Mouse (Mus musculus): ENCODE data around the gene Ipo11. TPM values are rescaled to one million over a fixed set of nuclear protein-coding genes. Genes with fewer than 3 reads are reported as not detected.
"Not testable (repeated sequence)": the region's sequence is repeated elsewhere in the genome, so short reads cannot be mapped to it uniquely, and the experiment has no call there.

The Ipo11 gene
- polyA plus RNA-seq, 1 experiment = 12.6 TPM

GRCm38 (mm10) chr13:106929201-106929600 lies 7.6 kb downstream of the Ipo11 start:
- Histone ChIP-seq H3K27me3 (ENCODE audit: control insufficient read depth, insufficient read depth, low read length) (no peaks in the 10 kb centered on the region), H3K4me1 (ENCODE audit: control insufficient read depth, insufficient read depth, insufficient read length) (no peaks in the 10 kb centered on the region), H3K27ac (ENCODE audit: insufficient read depth, low read length) (no peak overlapping the region), H3K36me3 (ENCODE audit: control insufficient read depth, insufficient read depth, low read length) (no peaks in the 10 kb centered on the region), H3K4me3 (ENCODE audit: extremely low read depth, insufficient read depth, insufficient read length) (no peak overlapping the region)
- WGBS = 84% methylated on average over 2 of the region's 2 CpGs
- no peak for TF ChIP-seq POLR2A (IDR thresholded peaks at IDR 0.05; ENCODE audit: low read depth, low read length)
- DNase-seq (ENCODE audit: low read depth in 1 of 2, low spot score in 2 of 2) = no peak

DNA sequence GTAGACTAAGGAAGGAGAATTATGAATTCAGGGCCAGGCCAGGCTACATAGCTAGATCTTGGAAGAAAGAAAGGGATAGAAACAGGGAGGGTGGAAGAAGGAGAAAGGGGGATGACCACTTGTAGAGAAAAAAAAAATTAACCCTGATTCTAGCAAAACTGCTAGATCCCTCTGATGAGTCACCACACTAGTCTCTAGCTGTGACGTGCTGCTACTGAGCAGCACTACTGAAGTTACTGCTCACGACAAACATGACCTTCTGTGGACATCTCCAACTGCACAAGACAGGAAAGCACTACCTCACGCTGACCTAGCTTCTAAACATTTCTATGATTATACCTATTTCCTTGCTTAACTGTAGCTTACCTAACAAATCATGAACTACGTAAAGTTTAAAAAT lies 8.5 kb downstream of the Ipo11 start:
- Histone ChIP-seq H3K4me1 (ENCODE audit: control insufficient read depth, insufficient read depth, insufficient read length) (no peaks in the 10 kb centered on the region), H3K4me3 (ENCODE audit: extremely low read depth, insufficient read depth, insufficient read length) (no peak overlapping the region), H3K36me3 (ENCODE audit: control insufficient read depth, insufficient read depth, low read length) (0 out of 2 replicates have a peak, but pooled peaks cover 1% of the 10 kb centered on the region), H3K27me3 (ENCODE audit: control insufficient read depth, insufficient read depth, low read length) (no peaks in the 10 kb centered on the region), H3K27ac (ENCODE audit: insufficient read depth, low read length) (no peak overlapping the region)
- 91% methylated on average over 4 of the region's 4 CpGs for WGBS
- TF ChIP-seq POLR2A (IDR thresholded peaks at IDR 0.05; ENCODE audit: low read depth, low read length) (no peak), CTCF (IDR thresholded peaks at IDR 0.05; ENCODE audit: extremely low read depth, insufficient read depth, insufficient read length, insufficient replicate concordance) (no peak)
- DNase-seq (ENCODE audit: low read depth in 1 of 2, low spot score in 2 of 2) = no peak

DNA sequence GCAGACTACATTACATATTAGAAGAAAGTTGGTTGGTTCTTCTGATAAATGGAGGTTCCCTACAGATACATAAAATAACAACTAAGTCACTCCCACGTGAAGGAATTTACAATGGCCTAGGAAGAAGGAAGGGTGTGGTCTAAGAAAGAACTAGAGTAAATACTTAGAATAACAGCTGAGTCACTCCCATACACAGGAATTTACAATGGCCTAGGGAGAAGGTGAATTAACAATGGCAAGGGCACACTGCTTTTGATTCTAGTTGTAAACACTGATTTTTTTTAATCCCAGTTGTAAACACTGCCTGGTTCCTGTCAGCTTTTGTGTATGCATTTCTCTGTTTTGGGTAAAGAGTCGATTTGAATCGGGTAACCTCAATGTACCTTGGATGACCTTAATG lies 10.8 kb downstream of the Ipo11 start:
- not testable (repeated sequence) for H3K27me3 ChIP-seq (ENCODE audit: control insufficient read depth, insufficient read depth, low read length); H3K36me3 ChIP-seq (ENCODE audit: control insufficient read depth, insufficient read depth, low read length); H3K4me3 ChIP-seq (ENCODE audit: extremely low read depth, insufficient read depth, insufficient read length); H3K27ac ChIP-seq (ENCODE audit: insufficient read depth, low read length); H3K4me1 ChIP-seq (ENCODE audit: control insufficient read depth, insufficient read depth, insufficient read length); DNase-seq (ENCODE audit: low read depth in 1 of 2, low spot score in 2 of 2)
- WGBS = 89% methylated on average over 3 of the region's 3 CpGs

GRCm38 (mm10) chr13:106918322-106919050 lies 18.3 kb downstream of the Ipo11 start:
- H3K36me3 ChIP-seq (ENCODE audit: control insufficient read depth, insufficient read depth, low read length) = no peaks in the 10 kb centered on the region; the same call in 1 of the 2 replicates
- DNase-seq (ENCODE audit: low read depth in 1 of 2, low spot score in 2 of 2) = peak in 1 of 2 experiments; percentile 25

DNA sequence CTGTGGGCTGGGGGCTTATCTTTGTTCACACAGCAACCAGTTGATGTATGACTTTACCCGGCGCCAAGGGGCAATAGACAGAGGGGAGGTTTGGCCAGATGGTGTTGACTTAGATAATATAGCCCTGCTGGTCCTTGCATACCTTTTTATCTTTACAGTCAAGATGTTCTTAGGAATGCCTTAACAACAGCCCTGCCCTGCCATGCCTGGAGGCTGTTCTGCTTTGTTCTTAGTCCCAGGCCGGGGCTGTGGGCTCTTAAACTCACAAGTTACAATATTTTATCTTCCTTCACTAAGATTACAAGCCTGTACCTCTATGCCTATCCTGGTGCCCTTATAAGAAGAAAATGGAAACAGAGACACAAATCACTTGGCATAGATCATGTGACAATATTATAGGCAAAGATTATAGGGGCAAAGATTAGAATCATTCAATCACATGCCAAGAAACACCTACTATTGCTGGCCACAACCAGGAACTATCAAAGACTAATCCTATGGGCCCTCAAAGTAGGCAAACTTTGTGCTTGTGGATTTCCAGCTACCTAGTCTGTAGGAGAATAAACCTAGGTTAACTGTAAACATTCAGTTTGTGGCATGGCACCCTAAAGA lies 23.5 kb downstream of the Ipo11 start:
- no peak for DNase-seq (ENCODE audit: low read depth in 1 of 2, low spot score in 2 of 2)
- 82% methylated on average over 3 of the region's 3 CpGs for WGBS
- no peaks in the 10 kb centered on the region for H3K4me1 ChIP-seq (ENCODE audit: control insufficient read depth, insufficient read depth, insufficient read length)
- no peak overlapping the region for H3K4me3 ChIP-seq (ENCODE audit: extremely low read depth, insufficient read depth, insufficient read length)
- no peak for TF ChIP-seq POLR2A (IDR thresholded peaks at IDR 0.05; ENCODE audit: low read depth, low read length)
- TF ChIP-seq CTCF (IDR thresholded peaks at IDR 0.05; ENCODE audit: extremely low read depth, insufficient read depth, insufficient read length, insufficient replicate concordance) = no peak
- no peaks in the 10 kb centered on the region for H3K27me3 ChIP-seq (ENCODE audit: control insufficient read depth, insufficient read depth, low read length)
- no peak overlapping the region for H3K27ac ChIP-seq (ENCODE audit: insufficient read depth, low read length)
- peaks cover 4% of the 10 kb centered on the region; the same call in 1 of the 2 replicates for H3K36me3 ChIP-seq (ENCODE audit: control insufficient read depth, insufficient read depth, low read length)

More at GRCm38 (mm10) chr13:106918322-106919050, 18.3 kb downstream of the Ipo11 start:
- Histone ChIP-seq H3K4me3 (ENCODE audit: extremely low read depth, insufficient read depth, insufficient read length) (no peak overlapping the region), H3K27me3 (ENCODE audit: control insufficient read depth, insufficient read depth, low read length) (no peaks in the 10 kb centered on the region), H3K27ac (ENCODE audit: insufficient read depth, low read length) (no peak overlapping the region), H3K4me1 (ENCODE audit: control insufficient read depth, insufficient read depth, insufficient read length) (no peaks in the 10 kb centered on the region)
- WGBS = 86% methylated on average over 7 of the region's 7 CpGs
- TF ChIP-seq POLR2A (IDR thresholded peaks at IDR 0.05; ENCODE audit: low read depth, low read length) (no peak), CTCF (IDR thresholded peaks at IDR 0.05; ENCODE audit: extremely low read depth, insufficient read depth, insufficient read length, insufficient replicate concordance) (no peak)

DNA sequence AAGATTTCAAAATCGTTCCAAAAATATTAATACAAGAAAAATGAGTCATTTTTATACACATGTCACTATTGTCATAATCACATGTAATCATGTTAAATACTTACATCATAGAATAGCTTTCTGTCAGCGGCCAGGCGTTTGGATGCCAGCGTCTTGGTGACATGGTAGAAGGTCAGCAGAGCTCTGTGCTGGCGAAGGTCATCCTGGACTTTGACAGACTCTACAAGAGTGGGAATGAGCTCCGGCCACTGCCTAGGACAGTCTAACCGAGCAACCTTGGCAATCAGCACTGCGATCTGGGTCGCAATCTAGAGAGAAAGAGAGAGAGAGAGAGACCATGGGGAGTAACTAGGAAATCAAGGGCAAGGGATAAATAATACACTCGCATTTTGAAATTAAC lies 26.7 kb downstream of the Ipo11 start:
- 96% methylated on average over 10 of the region's 10 CpGs for WGBS
- H3K4me3 ChIP-seq (ENCODE audit: extremely low read depth, insufficient read depth, insufficient read length) = no peak overlapping the region
- DNase-seq (ENCODE audit: low read depth in 1 of 2, low spot score in 2 of 2) = no peak
- no peak overlapping the region for H3K27ac ChIP-seq (ENCODE audit: insufficient read depth, low read length)
- TF ChIP-seq POLR2A (IDR thresholded peaks at IDR 0.05; ENCODE audit: low read depth, low read length) (no peak), CTCF (IDR thresholded peaks at IDR 0.05; ENCODE audit: extremely low read depth, insufficient read depth, insufficient read length, insufficient replicate concordance) (no peak)
- H3K27me3 ChIP-seq (ENCODE audit: control insufficient read depth, insufficient read depth, low read length) = no peaks in the 10 kb centered on the region
- no peaks in the 10 kb centered on the region for H3K4me1 ChIP-seq (ENCODE audit: control insufficient read depth, insufficient read depth, insufficient read length)
- peaks cover 9% of the 10 kb centered on the region; the same call in 1 of the 2 replicates for H3K36me3 ChIP-seq (ENCODE audit: control insufficient read depth, insufficient read depth, low read length)

DNA sequence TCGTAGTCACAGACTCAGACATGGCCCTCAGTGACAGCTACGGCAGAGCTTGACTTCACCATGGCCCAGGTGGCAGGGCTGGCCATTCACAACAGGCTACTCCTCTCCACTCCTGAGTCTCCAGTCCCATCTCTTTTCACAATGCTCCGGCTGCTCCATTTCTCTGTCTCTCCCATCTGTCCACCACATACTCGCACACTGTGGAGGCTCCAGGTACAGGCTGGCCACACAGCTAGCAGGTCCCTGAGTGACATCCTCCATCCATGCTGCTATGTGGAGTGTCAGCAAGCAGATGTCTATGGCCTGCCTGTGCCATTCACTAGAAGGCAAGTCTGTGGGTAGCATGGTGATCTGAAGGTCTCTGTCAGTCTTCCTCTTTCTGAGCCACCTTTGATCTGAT lies 29.5 kb downstream of the Ipo11 start:
- Histone ChIP-seq H3K4me3 (ENCODE audit: extremely low read depth, insufficient read depth, insufficient read length) (no peak overlapping the region), H3K4me1 (ENCODE audit: control insufficient read depth, insufficient read depth, insufficient read length) (no peaks in the 10 kb centered on the region), H3K27me3 (ENCODE audit: control insufficient read depth, insufficient read depth, low read length) (no peaks in the 10 kb centered on the region), H3K27ac (ENCODE audit: insufficient read depth, low read length) (no peak overlapping the region), H3K36me3 (ENCODE audit: control insufficient read depth, insufficient read depth, low read length) (peaks cover 12% of the 10 kb centered on the region)
- TF ChIP-seq CTCF (IDR thresholded peaks at IDR 0.05; ENCODE audit: extremely low read depth, insufficient read depth, insufficient read length, insufficient replicate concordance) = no peak
- TF ChIP-seq POLR2A (IDR thresholded peaks at IDR 0.05; ENCODE audit: low read depth, low read length) = no peak
- 93% methylated on average over 4 of the region's 4 CpGs for WGBS
- no peak for DNase-seq (ENCODE audit: low read depth in 1 of 2, low spot score in 2 of 2)

DNA sequence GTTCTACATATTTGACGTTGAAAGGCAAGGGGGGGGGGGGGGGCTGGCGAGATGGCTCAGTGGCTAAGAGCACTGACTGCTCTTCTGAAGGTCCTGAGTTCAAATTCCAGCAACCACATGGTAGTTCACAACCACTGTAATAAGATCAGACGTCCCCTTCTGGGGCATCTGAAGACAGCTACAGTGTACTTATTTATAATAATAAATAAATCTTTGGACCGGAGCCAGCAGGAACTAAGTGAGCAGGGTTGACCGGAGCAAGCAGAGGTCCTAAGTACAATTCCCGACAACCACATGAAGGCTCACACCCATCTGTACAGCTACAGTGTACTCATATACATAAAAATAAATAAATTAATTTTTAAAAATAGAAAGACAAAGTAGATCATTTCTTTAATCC lies 31.6 kb downstream of the Ipo11 start:
- WGBS = 94% methylated on average over 6 of the region's 6 CpGs
- not testable (repeated sequence) for H3K4me3 ChIP-seq (ENCODE audit: extremely low read depth, insufficient read depth, insufficient read length)

More for the DNA sequence above, 31.6 kb downstream of the Ipo11 start:
- not testable (repeated sequence) for DNase-seq (ENCODE audit: low read depth in 1 of 2, low spot score in 2 of 2); H3K27ac ChIP-seq (ENCODE audit: insufficient read depth, low read length); H3K4me1 ChIP-seq (ENCODE audit: control insufficient read depth, insufficient read depth, insufficient read length); H3K27me3 ChIP-seq (ENCODE audit: control insufficient read depth, insufficient read depth, low read length)
- peaks cover 13% of the 10 kb centered on the region for H3K36me3 ChIP-seq (ENCODE audit: control insufficient read depth, insufficient read depth, low read length)

Measured in spleen, adult 2 months (tissue).